Mouse (Mus musculus): ENCODE data around the gene Plin1. TPM values are rescaled to one million over a fixed set of nuclear protein-coding genes. Genes with fewer than 3 reads are reported as not detected.

The Plin1 gene
- polyA plus RNA-seq, 1 experiment, result 1,376 TPM

- H3K27ac ChIP-seq (replicated peaks; ENCODE audit: low read depth, low read length), result no peak within 1 kb of the TSS
- peak within 1 kb of the TSS; percentile 82 for H3K4me3 ChIP-seq (ENCODE audit: insufficient read depth, low read depth, low read length)
- H3K4me1 ChIP-seq (ENCODE audit: control insufficient read depth, insufficient read depth, insufficient read length, low read length), result peaks cover 2% of the 10 kb centered on the region; the same call in 1 of the 2 replicates
Observed at GRCm38 (mm10) chr7:79715187-79715981, 17.3 kb downstream of the Plin1 start, which contains the start of gene Kif7. TSS of gene Kif7 (minus strand) at chr7:79715720.

GRCm38 (mm10) chr7:79710831-79711230 lies 21.9 kb downstream of the Plin1 start:
- Histone ChIP-seq H3K4me1 (ENCODE audit: control insufficient read depth, insufficient read depth, insufficient read length, low read length) (peaks cover 2% of the 10 kb centered on the region; the same call in 1 of the 2 replicates), H3K27ac (replicated peaks; ENCODE audit: low read depth, low read length) (no peak overlapping the region), H3K4me3 (ENCODE audit: insufficient read depth, low read depth, low read length) (no peak overlapping the region)

- H3K4me1 ChIP-seq (ENCODE audit: control insufficient read depth, insufficient read depth, insufficient read length, low read length), result peaks cover 2% of the 10 kb centered on the region; the same call in 1 of the 2 replicates
- H3K4me3 ChIP-seq (ENCODE audit: insufficient read depth, low read depth, low read length), result peak overlapping the region; percentile 35
- no peak overlapping the region for H3K27ac ChIP-seq (replicated peaks; ENCODE audit: low read depth, low read length)
Observed at GRCm38 (mm10) chr7:79710130-79710607, 22.5 kb downstream of the Plin1 start.

- H3K27ac ChIP-seq (replicated peaks; ENCODE audit: low read depth, low read length), result no peak overlapping the region
- no peaks in the 10 kb centered on the region for H3K4me1 ChIP-seq (ENCODE audit: control insufficient read depth, insufficient read depth, insufficient read length, low read length)
- no peak overlapping the region for H3K4me3 ChIP-seq (ENCODE audit: insufficient read depth, low read depth, low read length)
Observed at GRCm38 (mm10) chr7:79705210-79705609, 27.5 kb downstream of the Plin1 start.

GRCm38 (mm10) chr7:79702755-79703154 lies 29.9 kb downstream of the Plin1 start:
- H3K27ac ChIP-seq (replicated peaks; ENCODE audit: low read depth, low read length), result no peak overlapping the region
- H3K4me3 ChIP-seq (ENCODE audit: insufficient read depth, low read depth, low read length), result no peak overlapping the region

GRCm38 (mm10) chr7:79696495-79696894 lies 36.2 kb downstream of the Plin1 start:
- H3K27ac ChIP-seq (replicated peaks; ENCODE audit: low read depth, low read length), result no peak overlapping the region
- H3K4me1 ChIP-seq (ENCODE audit: control insufficient read depth, insufficient read depth, insufficient read length, low read length), result no peaks in the 10 kb centered on the region
- no peak overlapping the region for H3K4me3 ChIP-seq (ENCODE audit: insufficient read depth, low read depth, low read length)

More at GRCm38 (mm10) chr7:79702755-79703154, 29.9 kb downstream of the Plin1 start:
- H3K4me1 ChIP-seq (ENCODE audit: control insufficient read depth, insufficient read depth, insufficient read length, low read length), result no peaks in the 10 kb centered on the region

- Histone ChIP-seq H3K4me3 (ENCODE audit: insufficient read depth, low read depth, low read length) (no peak overlapping the region), H3K27ac (replicated peaks; ENCODE audit: low read depth, low read length) (no peak overlapping the region), H3K4me1 (ENCODE audit: control insufficient read depth, insufficient read depth, insufficient read length, low read length) (no peaks in the 10 kb centered on the region)
Observed at GRCm38 (mm10) chr7:79680231-79680630, 52.5 kb downstream of the Plin1 start.

- Histone ChIP-seq H3K4me3 (ENCODE audit: insufficient read depth, low read depth, low read length) (no peak overlapping the region), H3K4me1 (ENCODE audit: control insufficient read depth, insufficient read depth, insufficient read length, low read length) (no peaks in the 10 kb centered on the region), H3K27ac (replicated peaks; ENCODE audit: low read depth, low read length) (no peak overlapping the region)
Observed at GRCm38 (mm10) chr7:79679186-79679585, 53.5 kb downstream of the Plin1 start.

GRCm38 (mm10) chr7:79670900-79671604 lies 61.7 kb downstream of the Plin1 start:
- no peak overlapping the region for H3K4me3 ChIP-seq (ENCODE audit: insufficient read depth, low read depth, low read length)
- no peak overlapping the region for H3K27ac ChIP-seq (replicated peaks; ENCODE audit: low read depth, low read length)
- no peaks in the 10 kb centered on the region for H3K4me1 ChIP-seq (ENCODE audit: control insufficient read depth, insufficient read depth, insufficient read length, low read length)

Other genes with a start within 250 kb of the Plin1 start
- gene Rhcg, start 115.2 kb downstream of the Plin1 start, polyA plus RNA-seq (2012; ENCODE audit: insufficient read depth, insufficient read length, missing spikeins), result not detected in 2 replicates
- gene Ticrr, start 72.7 kb downstream of the Plin1 start, polyA plus RNA-seq (2012; ENCODE audit: insufficient read depth, insufficient read length, missing spikeins), result not detected in 2 replicates
- 0.40 and 0.58 TPM in 2 replicates for gene Kif7, start 17.2 kb downstream of the Plin1 start, polyA plus RNA-seq (2012; ENCODE audit: insufficient read depth, insufficient read length, missing spikeins)
- 71.2 and 78.9 TPM in 2 replicates for gene Pex11a, start 10.2 kb upstream of the Plin1 start, polyA plus RNA-seq (2012; ENCODE audit: insufficient read depth, insufficient read length, missing spikeins)
- 5.8 and 6.6 TPM in 2 replicates for gene Wdr93, start 10.3 kb upstream of the Plin1 start, polyA plus RNA-seq (2012; ENCODE audit: insufficient read depth, insufficient read length, missing spikeins)
- not detected in 2 replicates for gene Mesp1, start 60.9 kb upstream of the Plin1 start, polyA plus RNA-seq (2012; ENCODE audit: insufficient read depth, insufficient read length, missing spikeins)
- gene Mesp2, start 77.8 kb upstream of the Plin1 start, polyA plus RNA-seq (2012; ENCODE audit: insufficient read depth, insufficient read length, missing spikeins), result not detected in 2 replicates
- 6.3 and 8.9 TPM in 2 replicates for gene Anpep, start 128.2 kb upstream of the Plin1 start, polyA plus RNA-seq (2012; ENCODE audit: insufficient read depth, insufficient read length, missing spikeins)
- gene Ap3s2, start 187.7 kb upstream of the Plin1 start, polyA plus RNA-seq (2012; ENCODE audit: insufficient read depth, insufficient read length, missing spikeins), result 9.4 and 15.4 TPM in 2 replicates
- 9.3 and 16.1 TPM in 2 replicates for gene Arpin, start 202.5 kb upstream of the Plin1 start, polyA plus RNA-seq (2012; ENCODE audit: insufficient read depth, insufficient read length, missing spikeins)

Measured in brown adipose tissue, adult 24 weeks (tissue).